Mouse (Mus musculus): ENCODE measurements around the gene Sla2.
"Not testable (repeated sequence)": the region's sequence is repeated elsewhere in the genome, so short reads cannot be mapped to it uniquely, and the experiment has no call there.

The Sla2 gene

GRCm38 (mm10) chr2:156864481-156864880 is 22.5 kb downstream of the Sla2 start:
- no peak for DNase-seq (ENCODE audit: low spot score in 2 of 2)

GRCm38 (mm10) chr2:156863487-156864160 is 23.4 kb downstream of the Sla2 start:
- no peak for DNase-seq (ENCODE audit: low spot score in 2 of 2)

GRCm38 (mm10) chr2:156862772-156863486 is 24.1 kb downstream of the Sla2 start, which contains the start of gene Rab5if:
Gene Rab5if, plus strand, starts transcription at chr2:156863128.
- DNase-seq (ENCODE audit: low spot score in 2 of 2): peak; percentile 95 to 97

- DNase-seq (ENCODE audit: low spot score in 2 of 2): peak; percentile 17 to 23
These were observed 24.8 kb downstream of the Sla2 start for GRCm38 (mm10) chr2:156862041-156862717.

- DNase-seq (ENCODE audit: low spot score in 2 of 2): no peak
These were observed 28.3 kb downstream of the Sla2 start for GRCm38 (mm10) chr2:156858671-156859070.

- no peak for DNase-seq (ENCODE audit: low spot score in 2 of 2)
These were observed 29.2 kb downstream of the Sla2 start, which contains the start of gene 4930518I15Rik for GRCm38 (mm10) chr2:156857835-156858234. Gene 4930518I15Rik, minus strand, starts transcription at chr2:156857946.

GRCm38 (mm10) chr2:156857385-156857791 is 29.6 kb downstream of the Sla2 start:
- no peak for DNase-seq (ENCODE audit: low spot score in 2 of 2)

- DNase-seq (ENCODE audit: low spot score in 2 of 2): no peak
These were observed 30.7 kb downstream of the Sla2 start for GRCm38 (mm10) chr2:156856311-156856710.

- peak in 1 of 2 experiments; percentile 28 for DNase-seq (ENCODE audit: low spot score in 2 of 2)
These were observed 32.8 kb downstream of the Sla2 start for GRCm38 (mm10) chr2:156853999-156854771.

- DNase-seq (ENCODE audit: low spot score in 2 of 2): not testable (repeated sequence)
These were observed 33.4 kb downstream of the Sla2 start for GRCm38 (mm10) chr2:156853584-156853983.

GRCm38 (mm10) chr2:156850505-156850904 is 36.5 kb downstream of the Sla2 start:
- DNase-seq (ENCODE audit: low spot score in 2 of 2): no peak

- no peak for DNase-seq (ENCODE audit: low spot score in 2 of 2)
These were observed 38.3 kb downstream of the Sla2 start for GRCm38 (mm10) chr2:156848526-156849182.

- DNase-seq (ENCODE audit: low spot score in 2 of 2): no peak
These were observed 39.3 kb downstream of the Sla2 start for GRCm38 (mm10) chr2:156847653-156848052.

GRCm38 (mm10) chr2:156844715-156845114 is 42.3 kb downstream of the Sla2 start:
- DNase-seq (ENCODE audit: low spot score in 2 of 2): no peak

- no peak for DNase-seq (ENCODE audit: low spot score in 2 of 2)
These were observed 43.7 kb downstream of the Sla2 start for GRCm38 (mm10) chr2:156843331-156843730.

- no peak for DNase-seq (ENCODE audit: low spot score in 2 of 2)
These were observed 44.3 kb downstream of the Sla2 start for GRCm38 (mm10) chr2:156842711-156843110.

- DNase-seq (ENCODE audit: low spot score in 2 of 2): no peak
These were observed 44.9 kb downstream of the Sla2 start for GRCm38 (mm10) chr2:156841841-156842706.

GRCm38 (mm10) chr2:156841028-156841840 is 45.8 kb downstream of the Sla2 start:
- DNase-seq (ENCODE audit: low spot score in 2 of 2): no peak

- no peak for DNase-seq (ENCODE audit: low spot score in 2 of 2)
These were observed 46.5 kb downstream of the Sla2 start for GRCm38 (mm10) chr2:156840301-156841027.
